21 mouse cellular contexts compared by ENCODE assay signal in genomic region chr12:34998778-34999467, GRCm38 (mm10). TPM values are rescaled to one million over a fixed set of nuclear protein-coding genes. Genes with fewer than 3 reads are reported as not detected.
"Had no signal": no experiment of that assay in that cellular context is flagged by ENCODE, and none has a peak within 500 bp of the region (broad histone marks: within the 10 kb centered on the region; RNA-seq: fewer than 3 reads in every experiment).

No protein-coding gene starts in this region.

- H3K36me3 ChIP-seq: limb, embryonic 12.5 days; liver, embryonic 13.5 days; midbrain, embryonic 12.5 days had no signal

- H3K4me2 ChIP-seq: limb, embryonic 12.5 days; liver, embryonic 13.5 days; midbrain, embryonic 12.5 days had no signal

- H3K4me1 ChIP-seq: limb, embryonic 12.5 days; liver, embryonic 13.5 days; midbrain, embryonic 12.5 days had no signal

- H3K4me3 ChIP-seq: limb, embryonic 12.5 days; liver, embryonic 13.5 days; midbrain, embryonic 12.5 days; myocyte had no signal

- DNase-seq: kidney, adult 9 months; kidney, postnatal 36 days; liver; liver, embryonic 13.5 days; liver, postnatal 0 days; retina, postnatal 1 day; right cerebral cortex, postnatal 4 days; thymus, postnatal 36 days had no signal

- H3K27ac ChIP-seq: kidney, postnatal 0 days; limb, embryonic 12.5 days; liver, embryonic 13.5 days; midbrain, embryonic 12.5 days had no signal

- H3K27me3 ChIP-seq: limb, embryonic 12.5 days; liver, embryonic 13.5 days; midbrain, embryonic 12.5 days had no signal

- ATAC-seq: liver, postnatal 0 days had no signal

- H3K9me3 ChIP-seq: liver, embryonic 13.5 days; midbrain, embryonic 12.5 days had no signal

- H3K9ac ChIP-seq: limb, embryonic 12.5 days; liver, embryonic 13.5 days; liver, postnatal 0 days; midbrain, embryonic 12.5 days had no signal

RNA-seq across cellular contexts. Expression of gene Prps1l1, which starts 14.4 kb away (rescaled TPM):
- total RNA-seq: layer of hippocampus, adult 18-20 months; layer of hippocampus, postnatal 10 days; left cerebral cortex, postnatal 36 days; megakaryocyte-erythroid progenitor cell, adult 5-6 weeks had no signal
- polyA plus RNA-seq: intestine, postnatal 0 days; kidney, postnatal 0 days; limb, embryonic 12.5 days; liver, postnatal 0 days; lung, embryonic 16.5 days; midbrain, embryonic 12.5 days; myocyte; spleen, adult 2 months; stomach, embryonic 16.5 days; thymus, postnatal 0 days had no signal
